Mouse (Mus musculus) CH12.LX (cell line): ENCODE measurements around the gene Cryaa. TPM values are rescaled to one million over a fixed set of nuclear protein-coding genes. Genes with fewer than 3 reads are reported as not detected.

Experiments used
- DNase-seq: peaks from one replicate; pipeline ENCODE4 v3.0.0-alpha.2; 2013; ENCODE audit errors: extremely low read depth
- H3K27ac ChIP-seq: 2 replicates; pipeline ENCODE4 v1.5.1; 2012; ENCODE audit warnings: low read depth, mild to moderate bottlenecking, control low read depth, moderate library complexity; ENCODE audit not compliant: insufficient read depth
- H3K27me3 ChIP-seq: replicated peaks from 2 replicates; pipeline ENCODE3; 2012; ENCODE audit warnings: inconsistent platforms
- H3K36me3 ChIP-seq, 2 experiments: replicated peaks in 1 of 2; 2 replicates each; pipeline versions ENCODE3 to v1.6.1; 2012; ENCODE audit warnings: inconsistent platforms in 1 of 2, low read length in 1 of 2, mild to moderate bottlenecking in 1 of 2, mixed read lengths in 1 of 2, moderate library complexity in 1 of 2; ENCODE audit not compliant: control insufficient read depth in 1 of 2, insufficient read depth in 1 of 2
- H3K4me1 ChIP-seq, 2 experiments: 2 replicates each; pipeline ENCODE4 v1.6.1; 2012; ENCODE audit warnings: inconsistent platforms in 1 of 2, moderate library complexity in 1 of 2; ENCODE audit not compliant: insufficient read depth in 2 of 2, control insufficient read depth in 1 of 2
- H3K4me2 ChIP-seq: 2 replicates; pipeline ENCODE4 v1.6.1; 2012; ENCODE audit warnings: low read depth, mild to moderate bottlenecking, control low read depth; ENCODE audit not compliant: poor library complexity, insufficient read depth, severe bottlenecking
- H3K4me3 ChIP-seq, 3 experiments: fragments of 150-350 bp in 1 of 3; sonication (generic) in 1 of 3; replicated peaks in 1 of 3; 2 replicates each; pipeline versions ENCODE3 to v1.5.1; 2011 to 2012; ENCODE audit warnings: low read depth in 2 of 3, low read length in 2 of 3, mild to moderate bottlenecking in 2 of 3, moderate library complexity in 2 of 3, control low read depth in 1 of 3, improper control_type of control experiment in 1 of 3, inconsistent platforms in 1 of 3, mixed read lengths in 1 of 3; ENCODE audit not compliant: poor library complexity in 1 of 3
- H3K79me2 ChIP-seq: replicated peaks from 2 replicates; pipeline ENCODE4 v1.6.1; 2012; ENCODE audit warnings: mild to moderate bottlenecking, moderate library complexity; ENCODE audit not compliant: control insufficient read depth, poor library complexity, insufficient read depth, severe bottlenecking; ENCODE audit errors: extremely low read depth
- H3K9ac ChIP-seq: 2 replicates; pipeline ENCODE4 v1.6.1; 2012; ENCODE audit warnings: low read depth, mild to moderate bottlenecking, control low read depth, moderate library complexity; ENCODE audit not compliant: insufficient read depth
- H3K9me3 ChIP-seq: replicated peaks from 2 replicates; pipeline ENCODE3; 2012; ENCODE audit warnings: low read length, inconsistent platforms, mixed read lengths
- CHD2 ChIP-seq: IDR thresholded peaks from 2 replicates; pipeline ENCODE4 v1.6.1; 2011; ENCODE audit warnings: low read length, improper control_type of control experiment
- ELF1 ChIP-seq: IDR thresholded peaks from 2 replicates; pipeline ENCODE4 v1.6.1; 2014; ENCODE audit warnings: low read depth, mild to moderate bottlenecking, inconsistent platforms, low read length, improper control_type of control experiment
- IRF4 ChIP-seq: IDR thresholded peaks from 2 replicates; pipeline ENCODE4 v1.6.1; 2014; ENCODE audit warnings: low read depth, mild to moderate bottlenecking, inconsistent platforms, low read length, improper control_type of control experiment
- JUND ChIP-seq: conservative IDR thresholded peaks from 2 replicates; pipeline ENCODE4 v1.6.1; 2011; ENCODE audit warnings: low read depth, low read length, improper control_type of control experiment
- MEF2A ChIP-seq: IDR thresholded peaks from 2 replicates; pipeline ENCODE4 v1.6.1; 2014; ENCODE audit warnings: low read depth, mild to moderate bottlenecking, inconsistent platforms, low read length, improper control_type of control experiment, borderline replicate concordance
- MXI1 ChIP-seq: IDR thresholded peaks from 2 replicates; pipeline ENCODE4 v1.6.1; 2011; ENCODE audit warnings: mild to moderate bottlenecking, low read depth, low read length, improper control_type of control experiment
- MYC ChIP-seq: IDR thresholded peaks from 2 replicates; pipeline ENCODE4 v1.6.1; 2011; ENCODE audit warnings: low read depth, mild to moderate bottlenecking, improper control_type of control experiment, low read length
- NELFE ChIP-seq: IDR thresholded peaks from 2 replicates; pipeline ENCODE4 v1.6.1; 2011; ENCODE audit warnings: low read depth, low read length, improper control_type of control experiment
- NRF1 ChIP-seq: IDR thresholded peaks from 2 replicates; pipeline ENCODE4 v1.6.1; 2014; ENCODE audit warnings: low read depth, mild to moderate bottlenecking, inconsistent platforms, low read length, improper control_type of control experiment, moderate library complexity
- RAD21 ChIP-seq: IDR thresholded peaks from 2 replicates; pipeline ENCODE4 v1.6.1; 2011; ENCODE audit warnings: low read depth, mild to moderate bottlenecking, low read length, improper control_type of control experiment, moderate library complexity
- RCOR1 ChIP-seq: conservative IDR thresholded peaks from 2 replicates; pipeline ENCODE4 v1.6.1; 2012; ENCODE audit warnings: low read depth, mild to moderate bottlenecking, inconsistent platforms, low read length, improper control_type of control experiment
- SMC3 ChIP-seq: IDR thresholded peaks from 2 replicates; pipeline ENCODE4 v1.6.1; 2011; ENCODE audit warnings: low read depth, low read length, improper control_type of control experiment
- TCF12 ChIP-seq: IDR thresholded peaks from 2 replicates; pipeline ENCODE4 v1.6.1; 2014; ENCODE audit warnings: low read depth, mild to moderate bottlenecking, inconsistent platforms, low read length, improper control_type of control experiment
- USF1 ChIP-seq: IDR thresholded peaks from 2 replicates; pipeline ENCODE4 v1.6.1; 2014; ENCODE audit warnings: low read depth, mild to moderate bottlenecking, inconsistent platforms, low read length, improper control_type of control experiment
- USF2 ChIP-seq: conservative IDR thresholded peaks from 2 replicates; pipeline ENCODE4 v1.6.1; 2011; ENCODE audit warnings: low read depth, low read length, improper control_type of control experiment
- ZC3H11A ChIP-seq: IDR thresholded peaks from 2 replicates; pipeline ENCODE4 v1.6.1; 2012; ENCODE audit warnings: low read depth, mild to moderate bottlenecking, inconsistent platforms, low read length, improper control_type of control experiment
- ZMIZ1 ChIP-seq: IDR thresholded peaks from 2 replicates; pipeline ENCODE4 v1.6.1; 2012; ENCODE audit warnings: low read depth, mild to moderate bottlenecking, inconsistent platforms, low read length, improper control_type of control experiment
- ZNF384 ChIP-seq: IDR thresholded peaks from 2 replicates; pipeline ENCODE4 v1.6.1; 2012; ENCODE audit warnings: low read depth, low read length, improper control_type of control experiment, inconsistent platforms
- dilution Hi-C: fragments of 300-500 bp; cut with MboI; formaldehyde crosslinking; loops from 2 replicates; pipeline ENCODE4 v1.14.3; 2020; ENCODE audit warnings: low sequenced_read_pairs; ENCODE audit not compliant: extremely low pct_unique_long_range_greater_than_20kb, extremely low pct_ligation_motif_present
- in situ Hi-C: fragments of 300-500 bp; cut with MboI; formaldehyde crosslinking; loops from 3 replicates; pipeline ENCODE4 v1.14.3; 2019; ENCODE audit warnings: low sequenced_read_pairs, low pct_ligation_motif_present, low pct_unique_long_range_greater_than_20kb, mixed read lengths
- polyA plus RNA-seq: library from polyadenylated mRNA; unstranded; fragments of >175 nt; gene quantifications from 2 replicates; pipeline ENCODE4 v1.2.1, GENCODE M21; 2012; ENCODE audit warnings: low read depth; ENCODE audit not compliant: insufficient read length
- total RNA-seq, 2 experiments: library from RNA; depleted of rRNA; stranded (reverse); fragments of 300-350 nt in 1 of 2; fragments of >200 nt in 1 of 2; gene quantifications; 2 replicates each; pipeline ENCODE4 v1.2.3; 2012 to 2014

Gene Cryaa
- total and polyA plus RNA-seq, 3 experiments, result 0.51 TPM; not detected in 2

DNA sequence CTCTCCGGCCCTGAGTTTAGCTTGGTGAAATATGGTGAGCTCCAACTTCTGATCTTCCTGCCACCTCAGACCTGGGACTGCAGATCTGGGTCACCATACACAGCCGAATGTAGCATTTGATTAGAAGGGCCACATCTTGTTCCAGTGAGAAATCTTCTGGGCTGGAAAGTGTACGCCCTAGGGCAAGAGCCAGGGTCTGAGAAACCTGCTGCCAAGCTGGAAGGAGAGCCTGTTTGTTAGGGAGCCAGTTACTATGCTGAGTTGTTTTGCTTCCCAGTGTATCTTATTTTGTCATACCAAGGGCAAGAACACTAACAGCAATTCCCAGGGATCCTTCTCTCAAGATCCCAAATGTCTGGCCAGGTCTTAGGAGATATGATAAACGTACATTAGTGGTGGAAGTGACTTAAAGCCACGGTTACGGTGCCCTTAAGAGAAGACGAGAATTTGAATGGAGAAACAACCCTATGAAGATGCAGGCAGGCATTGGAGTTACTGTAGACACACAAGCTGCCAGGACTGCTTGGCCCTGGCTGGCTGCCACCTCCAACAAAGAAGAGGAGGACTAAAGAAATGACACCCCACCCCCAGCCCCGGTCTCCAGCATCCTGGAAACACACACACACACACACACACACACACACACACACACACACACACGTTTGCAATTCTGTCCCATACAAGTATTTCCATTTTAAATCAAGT, 39.6 kb upstream of the Cryaa start:
- TF ChIP-seq MXI1, result no peak
- no peak for TF ChIP-seq MEF2A
- no peak for TF ChIP-seq JUND
- TF ChIP-seq MYC, result no peak
- TF ChIP-seq IRF4, result no peak
- TF ChIP-seq SMC3, result no peak
- no peak for TF ChIP-seq ELF1
- TF ChIP-seq ZMIZ1, result no peak
- TF ChIP-seq CHD2, result no peak
- no peak for TF ChIP-seq TCF12
- TF ChIP-seq RCOR1, result no peak
- TF ChIP-seq USF1, result no peak
- TF ChIP-seq NELFE, result no peak
- no peak for TF ChIP-seq NRF1
- no peak for TF ChIP-seq USF2
- no peak for TF ChIP-seq ZC3H11A
- TF ChIP-seq, all 38 proteins: peak for 0
- H3K4me2 ChIP-seq, result no peak overlapping the region

DNA sequence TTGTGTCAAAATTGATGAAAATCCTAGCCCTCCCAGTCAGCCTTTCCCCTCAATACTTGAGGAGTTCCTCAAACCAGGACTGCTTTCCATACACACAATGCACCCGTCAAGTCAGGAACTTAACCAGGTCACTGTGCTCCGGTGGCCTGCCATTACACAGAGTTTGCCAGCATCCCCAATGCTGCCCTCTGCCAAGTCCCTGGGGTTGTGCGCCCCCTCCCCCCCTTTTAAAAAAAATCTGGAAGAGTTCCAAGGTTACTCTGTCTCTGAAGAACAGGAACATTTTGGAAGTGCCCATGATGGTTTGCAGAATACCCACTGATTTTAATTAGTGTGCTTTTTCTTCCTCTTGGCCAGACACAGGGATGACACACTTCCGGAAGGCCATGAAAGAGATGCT, 38.0 kb upstream of the Cryaa start:
- Histone ChIP-seq H3K4me2 (no peak overlapping the region), H3K27me3 (peaks cover 33% of the 10 kb centered on the region), H3K27ac (no peak overlapping the region), H3K36me3 (no peaks in the 10 kb centered on the region), H3K4me1 (peaks cover 4 to 12% of the 10 kb centered on the region in 2 experiments), H3K9ac (no peak overlapping the region), H3K79me2 (no peaks in the 10 kb centered on the region), H3K4me3 (no peak overlapping the region), H3K9me3 (no peaks in the 10 kb centered on the region)
- in situ Hi-C loops (loop anchor here (25.0 kb wide), 1 partner anchor 277 kb away; no protein-coding TSS in a partner anchor), dilution Hi-C loops (no loop called here)
- DNase-seq, result no peak
- no peak for TF ChIP-seq SMC3
- TF ChIP-seq ELF1, result no peak
- no peak for TF ChIP-seq RAD21
- TF ChIP-seq ZNF384, result peak; percentile 37; the same call in 1 of the 2 replicates

More for the DNA sequence above, 39.6 kb upstream of the Cryaa start:
- Histone ChIP-seq H3K79me2 (no peaks in the 10 kb centered on the region), H3K27ac (no peak overlapping the region), H3K9ac (no peak overlapping the region), H3K27me3 (peaks cover 33% of the 10 kb centered on the region), H3K4me1 (peaks cover 4 to 12% of the 10 kb centered on the region in 2 experiments), H3K9me3 (no peaks in the 10 kb centered on the region), H3K36me3 (no peaks in the 10 kb centered on the region), H3K4me3 (no peak overlapping the region)
- dilution Hi-C loops, result no loop called here
- in situ Hi-C loops, result loop anchor here (25.0 kb wide), 1 partner anchor 276 kb away; no protein-coding TSS in a partner anchor
- no peak for DNase-seq
